Mouse (Mus musculus): Measurements from ENCODE around the gene Auts2. TPM values are rescaled to one million over a fixed set of nuclear protein-coding genes. Genes with fewer than 3 reads are reported as not detected.

The Auts2 gene
- polyA plus RNA-seq, 1 experiment from 2014 or later: 1.0 TPM

- TF ChIP-seq CTCF (IDR thresholded peaks at IDR 0.05; ENCODE audit: low read depth) (no peak), EP300 (IDR thresholded peaks at IDR 0.05; ENCODE audit: low read depth) (no peak)
- ATAC-seq (no peak), DNase-seq (no peak)
- Histone ChIP-seq H3K9ac (replicated peaks) (no peak overlapping the region), H3K4me1 (ENCODE audit: insufficient read depth) (no peaks in the 10 kb centered on the region), H3K36me3 (replicated peaks; ENCODE audit: insufficient read depth, low read length) (no peaks in the 10 kb centered on the region), H3K4me2 (ENCODE audit: low read depth, low read length) (no peak overlapping the region), H3K27ac (ENCODE audit: low read depth) (no peak overlapping the region), H3K9me3 (ENCODE audit: low read length) (no peaks in the 10 kb centered on the region), H3K4me3 (ENCODE audit: low read depth, low read length) (no peak overlapping the region), H3K27me3 (ENCODE audit: insufficient read depth, low read length) (no peaks in the 10 kb centered on the region)
- WGBS (ENCODE audit: insufficient replicate concordance): 85% methylated on average over 7 of the region's 7 CpGs
These were observed 844.2 kb downstream of the Auts2 start for GRCm38 (mm10) chr5:131698900-131699299.

GRCm38 (mm10) chr5:131690781-131691180, 852.4 kb downstream of the Auts2 start:
- no peak overlapping the region for H3K9ac ChIP-seq (replicated peaks)
- no peak for TF ChIP-seq CTCF (IDR thresholded peaks at IDR 0.05; ENCODE audit: low read depth)
- TF ChIP-seq EP300 (IDR thresholded peaks at IDR 0.05; ENCODE audit: low read depth): no peak
- DNase-seq: no peak
- H3K4me1 ChIP-seq (ENCODE audit: insufficient read depth): no peaks in the 10 kb centered on the region
- H3K4me2 ChIP-seq (ENCODE audit: low read depth, low read length): no peak overlapping the region
- WGBS (ENCODE audit: insufficient replicate concordance): 88% methylated on average over 1 of the region's 1 CpGs
- H3K36me3 ChIP-seq (replicated peaks; ENCODE audit: insufficient read depth, low read length): no peaks in the 10 kb centered on the region
- ATAC-seq: no peak
- H3K27ac ChIP-seq (ENCODE audit: low read depth): no peak overlapping the region
- no peak overlapping the region for H3K4me3 ChIP-seq (ENCODE audit: low read depth, low read length)
- no peaks in the 10 kb centered on the region for H3K9me3 ChIP-seq (ENCODE audit: low read length)
- H3K27me3 ChIP-seq (ENCODE audit: insufficient read depth, low read length): no peaks in the 10 kb centered on the region

GRCm38 (mm10) chr5:131686956-131687618, 856.1 kb downstream of the Auts2 start:
- Histone ChIP-seq H3K9ac (replicated peaks) (no peak overlapping the region), H3K9me3 (ENCODE audit: low read length) (no peaks in the 10 kb centered on the region), H3K27ac (ENCODE audit: low read depth) (no peak overlapping the region), H3K4me3 (ENCODE audit: low read depth, low read length) (no peak overlapping the region), H3K4me2 (ENCODE audit: low read depth, low read length) (no peak overlapping the region), H3K36me3 (replicated peaks; ENCODE audit: insufficient read depth, low read length) (no peaks in the 10 kb centered on the region), H3K4me1 (ENCODE audit: insufficient read depth) (no peaks in the 10 kb centered on the region), H3K27me3 (ENCODE audit: insufficient read depth, low read length) (no peaks in the 10 kb centered on the region)
- 69% methylated on average over 8 of the region's 8 CpGs for WGBS (ENCODE audit: insufficient replicate concordance)
- no peak for TF ChIP-seq EP300 (IDR thresholded peaks at IDR 0.05; ENCODE audit: low read depth)
- TF ChIP-seq CTCF (IDR thresholded peaks at IDR 0.05; ENCODE audit: low read depth): no peak
- ATAC-seq (no peak), DNase-seq (no peak)

GRCm38 (mm10) chr5:131680127-131680845, 862.9 kb downstream of the Auts2 start:
- TF ChIP-seq CTCF (IDR thresholded peaks at IDR 0.05; ENCODE audit: low read depth): no peak
- no peak for TF ChIP-seq EP300 (IDR thresholded peaks at IDR 0.05; ENCODE audit: low read depth)
- WGBS (ENCODE audit: insufficient replicate concordance): 74% methylated on average over 12 of the region's 12 CpGs
- no peak for ATAC-seq

GRCm38 (mm10) chr5:131679523-131679922, 863.6 kb downstream of the Auts2 start:
- Histone ChIP-seq H3K4me3 (ENCODE audit: low read depth, low read length) (no peak overlapping the region), H3K9me3 (ENCODE audit: low read length) (no peaks in the 10 kb centered on the region), H3K27me3 (ENCODE audit: insufficient read depth, low read length) (no peaks in the 10 kb centered on the region), H3K4me2 (ENCODE audit: low read depth, low read length) (no peak overlapping the region), H3K9ac (replicated peaks) (no peak overlapping the region), H3K36me3 (replicated peaks; ENCODE audit: insufficient read depth, low read length) (no peaks in the 10 kb centered on the region), H3K4me1 (ENCODE audit: insufficient read depth) (no peaks in the 10 kb centered on the region), H3K27ac (ENCODE audit: low read depth) (no peak overlapping the region)
- TF ChIP-seq CTCF (IDR thresholded peaks at IDR 0.05; ENCODE audit: low read depth): no peak
- 56% methylated on average over 1 of the region's 1 CpGs for WGBS (ENCODE audit: insufficient replicate concordance)
- ATAC-seq (no peak), DNase-seq (no peak)

More at GRCm38 (mm10) chr5:131680127-131680845, 862.9 kb downstream of the Auts2 start:
- no peaks in the 10 kb centered on the region for H3K9me3 ChIP-seq (ENCODE audit: low read length)
- DNase-seq: no peak
- no peak overlapping the region for H3K4me3 ChIP-seq (ENCODE audit: low read depth, low read length)
- H3K9ac ChIP-seq (replicated peaks): no peak overlapping the region
- no peaks in the 10 kb centered on the region for H3K4me1 ChIP-seq (ENCODE audit: insufficient read depth)
- H3K4me2 ChIP-seq (ENCODE audit: low read depth, low read length): no peak overlapping the region
- H3K27me3 ChIP-seq (ENCODE audit: insufficient read depth, low read length): no peaks in the 10 kb centered on the region
- no peak overlapping the region for H3K27ac ChIP-seq (ENCODE audit: low read depth)
- no peaks in the 10 kb centered on the region for H3K36me3 ChIP-seq (replicated peaks; ENCODE audit: insufficient read depth, low read length)

GRCm38 (mm10) chr5:131677518-131677917, 865.6 kb downstream of the Auts2 start:
- H3K4me2 ChIP-seq (ENCODE audit: low read depth, low read length): no peak overlapping the region
- no peak overlapping the region for H3K4me3 ChIP-seq (ENCODE audit: low read depth, low read length)
- no peak overlapping the region for H3K9ac ChIP-seq (replicated peaks)
- no peaks in the 10 kb centered on the region for H3K27me3 ChIP-seq (ENCODE audit: insufficient read depth, low read length)
- H3K27ac ChIP-seq (ENCODE audit: low read depth): no peak overlapping the region
- no peak for ATAC-seq
- H3K9me3 ChIP-seq (ENCODE audit: low read length): no peaks in the 10 kb centered on the region
- 76% methylated on average over 5 of the region's 5 CpGs for WGBS (ENCODE audit: insufficient replicate concordance)
- no peak for DNase-seq
- H3K36me3 ChIP-seq (replicated peaks; ENCODE audit: insufficient read depth, low read length): no peaks in the 10 kb centered on the region
- H3K4me1 ChIP-seq (ENCODE audit: insufficient read depth): no peaks in the 10 kb centered on the region
- no peak for TF ChIP-seq CTCF (IDR thresholded peaks at IDR 0.05; ENCODE audit: low read depth)
